Mouse (Mus musculus): ENCODE measurements around the gene Fam104a. TPM values are rescaled to one million over a fixed set of nuclear protein-coding genes. Genes with fewer than 3 reads are reported as not detected.

Fam104a gene
- 27.5 and 34.1 TPM in 2 replicates for polyA plus RNA-seq (2012; rRNA removed)

DNA sequence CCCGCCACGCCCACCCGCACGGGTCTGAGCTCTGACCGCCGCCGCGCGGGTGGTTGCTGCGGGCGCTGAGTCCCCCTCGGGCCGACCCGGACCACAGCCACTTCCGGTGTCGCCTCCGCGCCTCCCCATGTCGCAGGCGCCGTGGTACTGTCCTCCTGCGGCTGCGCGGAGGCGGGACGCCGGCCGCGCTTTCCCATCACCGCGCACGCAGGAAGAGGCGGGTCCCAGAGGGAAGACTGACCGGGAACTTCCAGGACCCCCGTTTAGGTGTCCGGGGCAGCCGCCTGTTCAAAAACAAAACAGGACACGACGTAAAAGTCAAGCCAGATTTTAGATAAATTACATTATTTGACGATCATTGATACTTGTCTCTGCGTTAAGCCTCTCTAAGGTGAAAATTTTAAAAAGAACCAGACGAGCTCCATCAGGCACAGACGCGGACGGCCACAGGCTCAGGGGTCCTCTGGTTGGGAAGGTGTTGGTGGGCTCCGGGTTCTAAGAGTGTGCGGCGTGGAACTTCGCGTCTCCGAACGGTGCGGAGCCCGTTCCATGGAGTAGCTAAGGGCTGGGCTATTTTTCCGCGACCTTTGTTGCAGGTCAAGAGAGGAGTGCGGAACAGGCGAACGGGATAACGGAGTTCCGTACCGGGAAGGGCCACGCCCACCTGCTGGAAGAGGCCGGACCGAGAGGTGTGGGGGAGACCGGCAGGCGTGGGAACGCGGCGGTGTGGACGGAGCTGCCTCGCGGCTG, at the start of gene Fam104a, which contains the start of gene D11Wsu47e:
TSS of gene Fam104a (minus strand) at position 199 of the 750 bp plus-strand sequence.
TSS of gene D11Wsu47e (plus strand) at position 456 of the 750 bp plus-strand sequence.
- no peak for DNase-seq (ENCODE audit: low read depth)

DNA sequence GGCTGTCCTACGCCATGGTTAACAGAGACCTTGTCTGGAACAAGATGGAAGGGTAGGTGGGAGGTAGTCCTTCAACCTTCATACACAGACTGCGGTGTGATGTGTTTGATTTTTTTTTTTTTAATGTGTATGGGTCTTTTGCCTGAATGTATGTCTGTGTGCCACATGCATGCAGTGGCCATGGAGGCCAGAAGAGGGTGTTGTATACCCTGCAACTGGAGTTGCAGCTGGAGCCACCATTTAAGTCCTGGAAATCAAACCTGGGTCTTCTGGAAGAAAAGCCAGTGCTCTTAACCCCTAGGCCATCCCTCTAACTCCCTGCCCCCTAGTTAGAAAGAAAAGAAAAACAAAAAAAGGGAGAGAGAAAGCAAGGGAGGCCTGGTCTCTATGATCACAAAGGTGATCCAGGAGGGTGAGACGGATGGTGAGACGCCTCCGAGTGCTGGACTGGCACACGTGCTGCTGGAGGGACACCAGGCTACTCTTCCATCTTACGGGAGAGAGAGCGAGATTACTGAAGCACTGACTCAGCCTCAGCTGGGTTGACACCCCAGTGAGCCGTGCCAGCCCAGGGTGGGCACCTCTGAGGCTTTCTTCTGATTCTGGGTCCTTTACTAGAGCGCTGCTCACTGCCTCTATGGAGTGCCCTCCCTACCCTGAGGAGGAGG, 48.1 kb upstream of the Fam104a start:
- no peak for DNase-seq (ENCODE audit: low read depth)

DNA sequence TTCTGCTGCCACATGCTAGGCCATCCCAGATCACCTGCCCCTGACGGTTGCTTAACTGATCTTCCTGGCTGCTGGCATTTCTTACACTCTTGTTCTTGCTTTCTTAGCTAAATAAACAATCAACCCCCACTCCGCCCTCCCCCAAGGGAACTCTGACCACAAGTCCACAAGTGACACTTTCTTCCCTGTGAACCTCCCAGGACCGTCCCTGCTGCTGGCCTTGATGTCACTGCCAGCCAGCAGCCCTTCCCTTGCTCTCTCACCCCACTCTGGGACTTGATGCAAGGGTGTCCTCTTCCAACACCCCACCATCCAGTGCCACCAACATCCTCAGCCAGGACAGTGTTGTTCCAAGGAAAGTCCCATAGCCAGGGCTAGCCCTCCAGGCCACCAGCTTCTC, 46.9 kb upstream of the Fam104a start:
- DNase-seq (ENCODE audit: low read depth) = no peak

DNA sequence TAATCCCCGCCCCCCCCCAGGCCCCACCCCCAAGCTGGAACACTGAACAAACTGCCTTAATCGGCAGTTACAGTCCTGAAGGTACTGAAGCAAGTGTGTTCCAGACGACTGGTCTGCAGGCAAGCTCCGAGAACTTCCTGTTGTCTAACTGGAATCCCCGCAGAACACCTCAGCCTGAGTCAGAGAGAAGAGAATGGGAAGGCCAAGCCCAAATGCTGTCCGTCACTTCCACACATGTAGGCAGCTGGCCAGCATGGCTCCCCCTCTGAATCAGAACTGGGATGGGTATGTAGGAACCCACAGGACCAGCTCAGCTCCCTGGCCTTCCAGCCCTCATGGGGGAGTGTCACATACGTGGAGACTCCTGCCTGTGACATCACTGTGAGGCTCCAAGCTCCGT, 46.0 kb upstream of the Fam104a start:
- DNase-seq (ENCODE audit: low read depth) = no peak

DNA sequence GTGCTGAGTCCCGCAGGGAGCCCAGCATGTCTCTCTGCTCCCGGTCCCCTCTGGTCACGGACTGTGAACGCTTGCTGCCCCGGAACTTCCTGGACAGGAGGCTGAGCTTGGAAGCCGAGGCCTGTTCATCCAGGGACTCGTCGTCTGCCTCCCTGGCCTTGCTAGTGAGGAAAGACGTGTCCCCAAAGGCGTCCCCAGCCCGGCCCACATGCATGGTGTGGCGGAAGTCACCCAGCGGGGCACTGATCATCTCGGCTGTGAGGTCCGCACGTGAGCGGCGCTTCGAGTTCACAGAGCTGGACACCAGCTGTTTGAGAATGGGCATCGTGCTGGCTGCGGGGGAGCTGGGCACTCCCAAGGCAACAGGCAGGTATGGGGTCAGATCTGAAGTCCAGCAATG, 45.3 kb upstream of the Fam104a start:
- DNase-seq (ENCODE audit: low read depth) = no peak

DNA sequence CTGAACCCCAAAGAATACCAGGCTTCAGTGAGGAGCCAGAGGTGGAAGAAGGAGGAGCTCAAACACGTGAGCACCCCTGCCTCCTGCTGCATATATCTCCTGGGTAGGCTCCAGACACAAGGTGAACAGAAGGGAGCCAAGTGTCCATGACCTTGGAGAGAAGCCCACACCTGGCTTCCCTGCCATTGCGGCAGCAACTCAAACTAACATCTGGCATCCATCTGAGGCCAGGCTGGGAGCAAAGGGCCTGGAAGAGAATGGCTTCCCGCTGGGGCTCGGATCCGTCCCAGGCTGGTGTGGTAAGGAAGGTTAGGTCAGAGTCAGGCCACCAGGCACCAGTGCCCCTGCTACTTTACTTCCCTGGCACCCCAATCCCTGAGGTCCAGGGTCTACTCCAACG, 44.0 kb upstream of the Fam104a start:
- DNase-seq (ENCODE audit: low read depth) = no peak

DNA sequence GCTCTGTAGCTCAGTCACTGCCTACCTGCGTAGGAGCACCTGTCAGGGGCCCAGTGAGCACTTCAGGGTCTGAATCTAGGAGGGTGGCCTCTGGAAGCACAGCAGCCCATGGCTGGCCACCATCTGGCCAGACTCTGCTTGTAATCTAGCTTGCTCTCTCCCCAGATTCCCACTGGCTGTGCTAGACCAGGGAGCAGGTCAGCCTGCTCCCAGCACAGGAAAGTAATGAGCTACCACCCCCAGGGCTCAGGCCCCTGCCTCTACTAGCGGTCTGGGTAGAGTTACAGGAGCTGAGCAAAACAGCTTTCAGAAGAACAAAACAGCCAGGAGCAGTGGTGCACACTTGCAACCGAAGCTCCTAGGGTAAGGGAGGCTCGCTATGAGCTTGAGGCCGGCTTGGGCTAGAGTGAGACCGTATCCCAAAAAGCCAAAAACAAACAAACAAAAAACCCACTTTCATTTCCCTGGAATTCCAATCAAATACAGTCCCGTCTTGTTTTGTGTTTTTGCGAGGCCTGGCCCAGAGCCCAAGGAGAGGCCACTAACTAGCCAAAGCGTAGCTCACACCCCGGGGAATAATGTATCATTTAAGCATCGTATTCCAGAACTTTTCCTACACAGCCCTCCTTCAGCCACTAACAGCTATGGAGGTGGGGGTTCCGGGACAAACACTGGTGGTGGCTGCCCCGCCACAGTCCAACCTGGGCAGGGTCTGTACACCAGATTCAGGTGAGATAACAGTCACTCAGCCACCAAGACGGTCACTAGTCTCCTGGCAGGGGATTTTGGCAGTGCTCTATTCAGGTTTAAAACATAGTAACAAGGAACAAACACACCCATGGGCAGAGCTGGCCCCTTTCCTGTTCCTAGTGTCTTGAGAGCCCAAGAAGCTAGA, 43.3 kb upstream of the Fam104a start:
- no peak for DNase-seq (ENCODE audit: low read depth)

DNA sequence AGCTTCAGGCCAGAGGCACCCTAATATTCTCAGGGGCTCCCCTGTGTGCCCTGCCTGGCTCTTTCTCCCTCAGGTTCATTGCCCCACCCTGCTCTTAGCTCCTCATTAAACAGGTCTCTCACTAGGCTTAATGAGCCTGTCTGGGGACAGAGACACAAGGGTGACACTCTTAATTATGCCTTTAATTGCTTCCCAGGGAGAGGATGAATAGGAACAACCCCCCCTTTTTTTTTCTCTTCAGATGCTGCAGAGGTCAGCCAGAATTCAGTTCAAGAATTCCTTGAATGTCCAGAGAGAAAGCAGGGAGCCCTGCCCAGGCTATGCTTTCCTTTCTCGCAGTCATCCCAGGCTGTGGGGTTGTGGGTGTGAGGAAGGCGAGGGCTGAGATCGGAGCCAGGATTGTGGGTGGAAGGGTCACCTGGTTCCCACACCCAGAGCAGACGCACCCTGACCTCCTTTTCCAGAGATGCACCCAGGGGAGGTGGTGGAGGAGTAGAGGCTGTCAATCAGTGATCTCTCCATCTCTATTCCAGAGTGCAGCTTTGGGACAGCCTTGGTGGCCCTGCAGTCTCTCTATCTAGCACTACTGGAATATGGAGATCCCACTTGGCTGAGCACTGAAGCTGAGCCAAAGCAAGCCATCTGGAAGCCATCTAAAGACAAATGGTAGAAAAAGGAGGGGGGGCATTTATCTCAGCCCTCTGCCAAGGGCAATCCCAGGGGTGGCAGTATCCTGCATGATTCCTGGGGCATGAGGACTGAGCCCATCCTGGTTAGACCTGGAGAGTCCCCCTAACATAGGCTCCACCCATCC, 41.5 kb upstream of the Fam104a start:
- DNase-seq (ENCODE audit: low read depth) = no peak

DNA sequence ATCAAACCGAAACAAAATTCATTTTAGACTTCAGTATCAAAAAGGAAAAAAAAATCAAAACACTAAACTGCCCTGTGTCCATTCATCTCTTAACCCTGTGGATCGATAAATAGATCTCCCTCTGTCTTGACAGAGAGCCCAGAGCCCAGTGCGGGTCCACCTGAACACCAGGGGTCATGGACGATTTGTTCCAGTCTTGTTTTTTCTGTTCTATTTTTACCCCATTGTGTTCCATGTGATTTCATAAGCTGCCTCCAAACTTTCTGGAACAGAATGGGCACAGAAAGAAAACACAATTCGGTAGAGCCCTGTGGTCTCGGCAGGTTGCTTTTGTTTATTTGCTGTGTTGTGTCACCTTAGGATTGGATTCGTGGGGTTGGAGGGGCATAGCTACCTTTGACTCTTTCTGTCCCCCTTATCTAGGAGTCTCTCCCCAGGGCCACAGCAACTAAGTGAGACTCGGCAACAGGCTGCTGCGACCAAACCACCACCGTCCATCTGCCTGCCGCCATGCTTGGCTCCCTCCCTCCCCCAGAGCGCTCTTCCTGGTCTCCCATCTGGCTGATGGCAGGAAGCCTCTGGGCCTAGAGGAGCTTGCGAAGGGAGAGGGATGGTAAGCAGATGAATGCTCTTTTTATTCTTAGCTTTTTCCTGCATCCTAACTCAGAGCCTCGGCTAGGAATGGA, 38.6 kb upstream of the Fam104a start:
- DNase-seq (ENCODE audit: low read depth) = no peak

DNA sequence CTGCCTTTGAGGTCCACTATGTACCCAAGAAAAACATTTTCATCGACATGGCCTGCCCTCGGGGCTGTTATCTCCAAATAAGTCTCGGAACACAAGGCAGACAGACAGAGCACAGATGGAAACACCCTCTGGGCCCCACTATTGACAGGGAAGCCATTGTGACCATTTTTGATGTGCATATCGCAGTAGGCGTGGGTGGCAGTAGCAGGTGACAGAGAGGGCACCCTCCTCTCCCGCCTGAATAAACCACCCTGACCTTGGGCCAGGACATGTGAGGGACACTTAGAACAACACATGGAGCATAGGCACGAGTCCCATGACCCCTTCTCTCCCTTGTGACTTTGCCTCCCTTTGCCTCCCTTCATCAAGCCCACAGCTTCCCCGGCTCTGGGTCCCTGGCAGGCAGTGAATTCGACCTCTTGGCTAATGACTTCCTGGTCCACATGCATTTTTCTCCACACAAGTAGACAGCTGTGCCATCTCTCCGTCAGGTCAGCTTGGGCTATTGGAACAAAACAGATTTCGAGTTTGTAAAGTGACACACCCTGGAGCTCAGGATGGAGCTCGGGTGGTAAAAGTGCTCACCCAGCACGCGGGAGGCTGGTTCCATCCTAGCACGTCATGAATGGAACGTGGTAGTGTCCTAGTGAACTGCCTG, 33.9 kb upstream of the Fam104a start:
- DNase-seq (ENCODE audit: low read depth) = no peak

DNA sequence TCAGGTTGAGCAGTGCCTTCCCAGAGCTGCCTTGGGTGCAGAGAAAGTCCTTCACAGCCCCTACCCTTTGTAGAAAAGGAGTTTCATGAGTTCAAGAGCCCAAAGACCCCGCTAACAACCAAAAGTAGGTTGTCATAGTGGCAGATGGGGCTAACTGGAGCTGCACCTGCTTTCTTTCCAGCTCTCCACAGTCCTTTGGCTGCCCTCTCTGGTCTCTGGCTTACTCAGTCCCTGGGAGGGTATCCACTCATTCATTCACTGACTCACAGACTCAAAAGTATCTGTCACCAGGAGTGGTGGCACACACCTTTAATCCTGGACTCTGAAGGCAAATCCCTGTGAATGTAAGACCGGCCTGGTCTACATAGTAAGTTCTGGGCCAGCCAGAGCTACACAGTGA, 32.2 kb upstream of the Fam104a start:
- no peak for DNase-seq (ENCODE audit: low read depth)

DNA sequence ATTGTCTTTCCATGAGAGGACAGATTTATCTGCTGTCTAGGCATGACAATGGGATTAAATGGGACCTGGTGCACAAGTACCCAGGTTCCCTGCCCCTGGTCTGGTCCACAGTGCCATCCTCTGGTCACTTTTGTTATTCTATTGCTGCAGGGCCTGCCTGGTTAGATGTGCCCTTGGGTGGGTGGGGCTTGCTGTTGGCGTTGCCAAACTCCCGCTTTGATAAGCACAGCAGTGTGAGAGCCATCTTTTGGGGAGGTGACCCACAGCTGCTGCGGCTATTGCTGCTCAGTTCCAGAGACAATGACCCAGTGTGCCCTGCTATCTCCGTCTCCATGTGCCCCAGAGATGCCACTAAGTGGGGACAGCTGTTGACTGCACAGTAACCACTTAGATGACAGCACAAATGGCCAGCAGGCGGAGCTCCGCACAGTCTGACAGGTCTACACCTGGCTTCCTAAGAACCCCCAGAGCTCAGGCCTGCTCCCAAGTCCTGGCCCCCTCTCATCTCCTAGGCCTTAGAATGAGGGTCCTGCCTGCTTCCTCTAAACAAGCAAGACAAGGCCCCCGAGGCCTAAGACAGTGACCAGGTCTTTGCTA, 31.2 kb upstream of the Fam104a start:
- no peak for DNase-seq (ENCODE audit: low read depth)

DNA sequence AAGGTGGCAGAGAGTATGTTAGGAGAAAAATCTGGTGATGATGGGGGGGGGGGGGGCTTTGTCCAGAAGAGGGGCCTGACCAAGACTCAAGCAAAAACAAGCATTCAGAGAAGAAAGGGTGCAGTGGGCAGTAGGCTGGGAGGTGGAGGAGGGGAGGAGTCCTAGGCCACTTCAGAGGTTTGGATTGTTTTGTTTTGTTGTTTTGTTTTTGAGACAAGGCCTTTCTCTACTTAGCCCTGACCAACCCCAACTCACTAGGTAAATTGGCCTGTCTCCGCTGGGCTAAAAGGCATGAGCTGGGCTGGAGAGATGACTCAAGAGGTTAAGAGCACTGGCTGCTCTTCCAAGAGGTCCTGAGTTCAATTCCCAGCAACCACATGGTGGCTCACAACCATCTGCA, 27.1 kb upstream of the Fam104a start:
- DNase-seq (ENCODE audit: low read depth) = no peak

DNA sequence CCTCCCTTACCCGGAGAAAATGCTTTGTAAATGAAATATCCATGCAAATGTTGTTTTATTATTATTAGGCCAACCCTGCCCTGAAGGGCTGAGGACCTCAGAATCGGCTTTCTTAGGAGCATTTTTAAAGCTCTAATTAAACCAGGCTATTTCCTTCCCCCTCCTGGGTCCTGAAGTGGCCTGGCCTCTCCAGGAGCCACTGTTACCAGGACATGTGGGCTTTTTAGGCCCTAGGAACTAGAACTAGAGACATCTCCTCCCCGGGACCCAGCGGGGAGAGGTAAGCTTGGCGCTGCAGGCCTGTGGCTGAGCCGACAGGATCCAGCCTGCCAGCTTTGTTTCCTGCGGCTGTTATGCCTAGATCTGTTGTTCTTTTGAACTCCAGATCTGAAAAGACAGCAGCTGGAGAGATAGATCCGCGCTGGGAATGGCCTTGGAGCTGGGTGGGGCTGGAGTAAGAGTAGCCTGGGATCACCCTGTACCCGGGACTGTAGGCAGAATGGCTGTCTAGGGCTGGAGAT, 26.4 kb upstream of the Fam104a start:
- DNase-seq (ENCODE audit: low read depth) = no peak

DNA sequence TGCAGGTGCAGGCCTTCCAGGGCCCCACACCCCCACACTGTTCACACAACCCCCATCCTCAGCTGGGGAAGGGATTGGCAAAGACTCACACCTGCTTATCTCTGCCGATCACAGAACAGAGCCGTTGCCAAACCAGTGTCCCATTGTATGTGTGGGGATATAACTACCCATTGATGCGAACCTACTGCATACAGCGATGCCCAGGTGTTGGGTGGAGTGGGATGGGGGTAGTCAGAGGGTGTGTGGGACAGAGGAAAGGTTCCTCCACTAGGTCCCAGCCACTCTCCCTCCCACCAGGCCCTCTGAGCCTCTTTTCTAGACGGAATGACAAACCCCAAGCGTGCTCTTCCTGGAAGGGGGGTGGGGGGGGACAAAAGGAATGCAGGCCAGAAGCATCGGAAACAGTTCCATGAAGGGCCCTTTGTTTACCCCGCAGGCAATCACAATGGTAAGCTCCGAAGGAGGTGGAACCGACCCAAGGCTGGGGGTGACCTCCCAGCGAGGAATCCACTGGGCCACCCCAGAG, 25.8 kb upstream of the Fam104a start, which contains the start of gene Cpsf4l:
TSS of gene Cpsf4l (minus strand) at position 287 of the 526 bp plus-strand sequence.
- DNase-seq (ENCODE audit: low read depth) = no peak

DNA sequence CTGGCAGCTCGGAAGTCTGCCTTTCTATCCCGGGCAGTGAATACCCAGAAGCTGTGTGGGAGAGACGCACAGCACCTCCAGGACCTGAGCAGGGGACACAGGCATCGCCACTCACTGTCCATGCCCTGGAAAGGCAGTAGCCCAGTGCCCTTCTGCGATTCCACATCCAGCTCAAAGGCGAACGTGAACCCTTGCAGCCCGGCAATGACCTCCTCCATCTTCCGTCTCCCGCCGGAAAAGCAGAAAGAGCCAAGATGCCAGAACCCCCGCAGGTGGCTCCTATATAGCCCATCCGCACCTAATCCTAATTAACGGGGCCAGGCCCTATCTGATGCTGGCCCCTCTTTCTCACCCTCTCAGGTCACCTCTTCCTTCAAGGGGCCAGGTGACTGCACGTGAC, 25.3 kb upstream of the Fam104a start:
- no peak for DNase-seq (ENCODE audit: low read depth)

DNA sequence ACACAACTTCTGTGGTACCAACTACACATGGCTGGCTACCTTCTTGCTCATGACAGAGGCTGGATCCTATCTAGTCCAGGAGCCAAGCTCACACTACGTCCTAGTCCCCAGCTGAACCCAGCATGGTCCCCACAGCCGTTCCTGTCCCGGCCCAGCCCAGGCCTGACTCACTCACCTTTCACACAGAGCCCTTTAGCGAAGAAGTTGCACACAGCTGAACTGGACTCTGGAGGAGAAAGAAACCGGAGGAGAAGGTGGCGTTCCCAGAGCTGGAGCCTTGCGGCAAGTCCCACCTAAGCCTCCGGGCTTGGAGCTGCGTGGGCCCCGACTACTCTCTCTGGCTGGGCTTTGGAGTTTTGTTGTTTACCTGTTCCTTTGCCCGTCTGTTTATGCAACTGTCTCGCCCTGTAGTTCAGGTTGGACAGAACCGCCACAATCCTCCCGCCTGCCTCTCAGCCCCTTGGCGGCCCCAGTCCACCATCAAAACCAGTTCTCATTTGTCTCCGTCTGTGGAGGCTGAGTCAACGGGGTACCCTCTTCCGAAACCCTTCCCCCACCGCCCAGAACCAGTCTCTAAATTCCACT, 24.8 kb upstream of the Fam104a start:
- DNase-seq (ENCODE audit: low read depth) = no peak

DNA sequence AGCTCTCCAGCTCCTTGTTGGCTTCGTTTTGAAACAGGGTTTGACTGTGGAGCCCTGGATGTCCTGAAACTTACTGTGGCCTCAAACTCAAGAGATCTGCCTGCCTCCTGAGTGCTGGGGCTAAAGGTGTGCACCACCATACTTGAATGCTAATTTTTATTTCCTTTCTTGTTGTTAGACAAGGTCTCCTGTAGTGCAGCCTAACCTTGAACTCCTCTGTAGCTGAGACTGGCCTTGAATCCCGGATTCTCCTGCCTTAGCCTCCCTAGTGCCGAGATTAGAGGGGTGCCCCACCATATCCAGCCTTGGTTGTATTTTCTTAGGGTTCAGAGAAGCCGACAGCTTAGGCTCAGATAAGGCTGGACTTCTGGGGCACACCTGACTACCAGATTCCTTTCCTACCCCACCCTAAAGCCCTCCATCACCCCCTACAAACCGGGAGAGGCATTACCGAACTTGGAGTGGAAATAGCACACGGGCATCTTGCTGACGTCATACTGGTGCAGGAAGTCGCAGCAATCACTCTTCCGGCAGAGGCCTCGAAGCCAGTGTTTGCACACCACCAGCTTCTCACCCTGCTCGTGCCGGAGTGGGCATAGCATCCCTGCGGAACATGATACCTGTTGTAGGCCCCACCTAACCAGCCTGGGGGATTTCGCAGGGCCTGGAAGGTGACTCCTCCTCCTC, 22.2 kb upstream of the Fam104a start:
- DNase-seq (ENCODE audit: low read depth) = no peak

All from gonadal fat pad, adult 2 months (tissue).